Mouse (Mus musculus): Measurements from ENCODE around the gene Wasf2.
A peak's percentile ranks its signal among the peaks of the same experiment; 100 is the strongest.

Wasf2 gene

GRCm38 (mm10) chr4:133101751-133102150 is 28.6 kb upstream of the Wasf2 start:
- no peak for DNase-seq

GRCm38 (mm10) chr4:133103525-133104193 is 26.6 kb upstream of the Wasf2 start:
- DNase-seq = peak; percentile 45

GRCm38 (mm10) chr4:133104194-133104569 is 26.1 kb upstream of the Wasf2 start:
- peak; percentile 80 for DNase-seq

- no peak for DNase-seq
Measured at GRCm38 (mm10) chr4:133106691-133107090, 23.6 kb upstream of the Wasf2 start.

GRCm38 (mm10) chr4:133107788-133108281 is 22.5 kb upstream of the Wasf2 start:
- DNase-seq = peak; percentile 92

- peak; percentile 74 for DNase-seq
Measured at GRCm38 (mm10) chr4:133108481-133109334, 21.6 kb upstream of the Wasf2 start.

- DNase-seq = no peak
Measured at GRCm38 (mm10) chr4:133109335-133109801, 20.9 kb upstream of the Wasf2 start.

GRCm38 (mm10) chr4:133112175-133112838 is 18.0 kb upstream of the Wasf2 start:
- DNase-seq = no peak

GRCm38 (mm10) chr4:133113351-133113882 is 16.9 kb upstream of the Wasf2 start:
- DNase-seq = no peak

GRCm38 (mm10) chr4:133114762-133115161 is 15.5 kb upstream of the Wasf2 start:
- DNase-seq = no peak

GRCm38 (mm10) chr4:133115721-133116429 is 14.4 kb upstream of the Wasf2 start:
- DNase-seq = no peak

GRCm38 (mm10) chr4:133116756-133117470 is 13.4 kb upstream of the Wasf2 start:
- peak; percentile 72 for DNase-seq

GRCm38 (mm10) chr4:133117556-133118411 is 12.5 kb upstream of the Wasf2 start:
- peak; percentile 93 for DNase-seq

- no peak for DNase-seq
Measured at GRCm38 (mm10) chr4:133118775-133119375, 11.4 kb upstream of the Wasf2 start.

GRCm38 (mm10) chr4:133119579-133119978 is 10.7 kb upstream of the Wasf2 start:
- DNase-seq = no peak

GRCm38 (mm10) chr4:133120833-133121321 is 9.4 kb upstream of the Wasf2 start:
- no peak for DNase-seq

GRCm38 (mm10) chr4:133121416-133121815 is 8.9 kb upstream of the Wasf2 start:
- no peak for DNase-seq

GRCm38 (mm10) chr4:133121974-133122637 is 8.2 kb upstream of the Wasf2 start:
- no peak for DNase-seq

GRCm38 (mm10) chr4:133127079-133127478 is 3.2 kb upstream of the Wasf2 start:
- DNase-seq = no peak
